Mouse (Mus musculus) heart, postnatal 25 days (tissue): ENCODE data around the gene Gabbr2. TPM values are rescaled to one million over a fixed set of nuclear protein-coding genes. Genes with fewer than 3 reads are reported as not detected.

Experiments used
- DNase-seq: peaks from one replicate; pipeline ENCODE4 v3.0.0; 2022; ENCODE audit warnings: low spot score
- intact Hi-C: fragments of 180-260 bp; cut with DNase I; formaldehyde crosslinking; loops from one replicate; pipeline ENCODE4 v1.15.1; 2025
- total RNA-seq, 2 experiments: library from RNA; stranded (reverse); gene quantifications; 2 replicates each; pipeline ENCODE4 v1.2.3; 2021

The Gabbr2 gene
- total RNA-seq, 2 experiments from 2014 or later, result 0.11 TPM; not detected in 1

DNA sequence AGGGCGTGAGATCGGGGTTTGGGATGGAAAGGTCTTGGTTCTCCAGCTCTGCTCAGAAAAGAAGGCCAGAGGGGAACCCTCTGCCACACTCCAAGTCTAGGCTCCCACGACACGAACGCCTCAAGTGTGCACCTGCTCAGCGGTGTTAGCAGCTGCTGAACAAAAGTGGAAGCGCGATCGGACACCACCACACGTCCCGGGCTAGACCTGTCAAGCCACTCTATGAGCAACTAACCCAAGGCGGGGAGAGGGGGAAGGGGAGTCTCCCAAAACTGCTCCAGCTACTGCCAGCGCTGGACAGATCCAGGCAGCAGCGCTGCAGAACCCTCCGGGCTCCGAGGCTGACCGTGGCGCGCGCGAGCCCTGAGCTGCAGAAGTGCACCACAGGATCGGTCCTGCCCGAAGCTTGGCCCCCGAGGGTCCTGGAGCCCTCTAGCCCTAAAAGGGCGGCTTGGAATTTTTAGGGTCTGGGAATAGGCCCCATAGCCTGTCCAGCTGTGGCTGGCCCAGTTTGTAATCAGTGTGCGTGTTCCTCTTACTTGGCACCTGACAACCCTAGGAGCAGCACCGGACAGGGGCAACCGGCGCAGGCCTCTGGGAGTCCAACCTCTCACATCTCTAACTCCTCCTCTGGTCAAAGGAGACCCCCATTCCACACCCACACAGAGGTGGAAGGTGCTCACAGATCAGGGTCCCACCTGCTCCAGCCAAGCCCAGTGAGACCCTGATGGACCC, 1.2 kb downstream of the Gabbr2 start:
- no peak for DNase-seq
- intact Hi-C loops, result no loop called here

DNA sequence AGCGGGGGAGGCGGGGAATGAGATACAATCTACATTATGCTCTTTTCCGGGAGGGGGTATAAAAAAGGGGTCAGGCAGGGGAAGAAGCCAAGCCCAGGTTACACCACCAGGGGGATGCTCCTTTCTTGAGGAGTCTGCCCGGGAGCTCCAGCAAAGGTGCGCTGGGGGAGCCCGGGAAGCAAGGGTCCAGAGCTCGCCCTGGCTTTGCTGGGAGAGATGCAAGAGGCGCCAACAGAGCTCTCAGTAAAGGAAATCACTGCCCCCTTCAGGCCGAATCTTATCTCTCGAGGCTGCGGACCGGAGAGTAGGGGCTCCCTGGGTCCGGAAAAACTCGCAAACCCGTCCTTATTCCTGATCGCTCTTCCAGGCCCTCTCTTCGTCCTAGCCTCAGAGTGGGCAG, 1.8 kb downstream of the Gabbr2 start:
- intact Hi-C loops, result no loop called here
- DNase-seq, result no peak

DNA sequence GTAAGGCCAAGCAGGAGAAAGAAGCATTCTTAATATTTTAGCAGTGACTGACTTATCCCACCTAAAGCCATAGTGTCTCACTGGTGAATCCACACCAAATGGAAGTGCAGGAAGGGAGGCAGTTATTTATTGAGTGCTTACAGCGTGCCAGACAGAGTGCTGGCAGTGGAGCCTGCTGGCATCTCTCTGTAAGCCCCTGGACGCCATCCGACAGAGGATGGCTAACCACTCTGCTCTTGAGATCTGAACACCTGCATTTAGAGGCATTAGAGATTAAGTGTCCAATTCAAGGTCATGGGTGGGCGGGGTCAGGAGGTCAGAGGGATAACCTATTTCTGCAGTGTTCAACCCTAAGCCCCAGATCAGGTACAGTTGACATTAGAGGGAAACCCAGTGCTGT, 2.8 kb downstream of the Gabbr2 start:
- no peak for DNase-seq
- intact Hi-C loops, result no loop called here

DNA sequence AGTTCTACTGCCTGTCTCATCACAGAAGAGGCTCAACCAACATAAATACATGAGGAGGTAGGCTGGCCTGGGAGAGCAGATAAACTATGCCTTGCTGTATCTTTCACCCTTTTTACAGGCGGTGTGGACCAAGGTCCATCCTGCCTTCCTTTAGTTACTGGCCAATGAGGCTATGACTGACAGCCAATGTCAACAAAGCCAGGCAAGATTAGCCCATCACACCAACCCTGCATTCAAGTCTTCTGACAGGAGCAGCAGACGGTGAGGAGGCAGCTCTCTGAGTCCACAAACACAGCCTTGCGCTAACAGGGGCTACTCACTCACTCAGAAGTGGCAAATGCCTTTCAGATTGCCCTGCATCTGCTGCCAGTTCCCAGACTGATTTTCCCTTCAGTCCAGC, 3.4 kb downstream of the Gabbr2 start:
- DNase-seq, result no peak

DNA sequence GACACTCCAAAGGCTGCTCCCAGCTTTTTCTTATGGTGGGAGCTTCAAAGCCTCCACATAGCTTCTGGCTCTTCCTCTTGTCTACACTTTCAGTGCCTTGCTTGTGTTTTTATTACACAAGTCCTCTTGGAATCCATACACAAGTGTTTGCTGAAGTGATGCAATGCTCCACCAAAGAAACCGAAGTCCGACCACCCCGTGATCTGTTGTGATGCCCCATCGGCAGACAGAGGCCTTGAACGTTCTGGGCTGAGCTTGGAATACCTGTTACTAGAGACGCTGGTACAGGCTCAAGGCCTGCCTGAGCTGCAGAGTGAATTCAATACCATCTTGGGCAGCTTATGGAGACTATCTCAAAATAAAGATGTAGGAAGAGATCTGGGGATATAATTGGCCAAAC, 3.9 kb downstream of the Gabbr2 start:
- intact Hi-C loops, result no loop called here

More for the DNA sequence above, 3.4 kb downstream of the Gabbr2 start:
- intact Hi-C loops, result no loop called here

DNA sequence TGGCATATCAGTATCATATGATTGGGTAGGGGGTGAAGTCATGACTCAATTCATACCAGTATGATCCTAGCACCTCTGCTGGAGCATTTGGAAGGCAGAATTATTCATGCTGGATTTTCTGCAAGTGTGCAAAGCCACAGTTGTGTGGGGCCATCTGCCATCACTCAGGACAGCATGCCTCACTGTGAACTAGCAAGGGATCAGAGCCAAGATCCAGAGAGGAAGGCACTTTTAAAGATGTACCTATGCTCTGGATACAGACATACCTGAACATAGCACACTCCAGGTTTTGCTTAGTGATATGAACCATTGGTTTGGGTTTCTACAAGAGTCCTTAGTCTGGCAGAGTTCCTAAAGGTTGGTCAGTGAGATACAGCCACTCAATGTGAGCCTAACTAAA, 5.6 kb downstream of the Gabbr2 start:
- intact Hi-C loops, result no loop called here
- no peak for DNase-seq

More for the DNA sequence above, 3.9 kb downstream of the Gabbr2 start:
- no peak for DNase-seq

DNA sequence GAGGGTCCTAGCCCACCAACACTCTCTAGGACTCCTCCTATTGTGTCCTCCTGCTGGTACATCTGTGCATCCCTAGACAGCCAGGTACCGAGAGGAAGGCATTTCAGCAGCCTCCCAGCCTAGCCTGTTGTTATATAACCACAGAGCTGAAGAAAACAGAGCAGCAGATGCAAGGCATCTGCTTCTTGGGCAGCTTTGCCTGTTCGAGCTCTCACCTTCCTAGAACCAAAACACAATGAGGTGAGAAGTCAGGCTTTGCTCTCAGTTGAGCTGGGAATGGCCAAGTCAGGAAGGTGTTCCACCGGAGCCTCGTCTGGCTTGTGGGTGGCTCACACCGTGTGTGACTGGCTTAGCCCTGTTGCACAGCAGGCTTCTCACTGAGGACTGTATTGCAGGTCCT, 8.8 kb downstream of the Gabbr2 start:
- no peak for DNase-seq

DNA sequence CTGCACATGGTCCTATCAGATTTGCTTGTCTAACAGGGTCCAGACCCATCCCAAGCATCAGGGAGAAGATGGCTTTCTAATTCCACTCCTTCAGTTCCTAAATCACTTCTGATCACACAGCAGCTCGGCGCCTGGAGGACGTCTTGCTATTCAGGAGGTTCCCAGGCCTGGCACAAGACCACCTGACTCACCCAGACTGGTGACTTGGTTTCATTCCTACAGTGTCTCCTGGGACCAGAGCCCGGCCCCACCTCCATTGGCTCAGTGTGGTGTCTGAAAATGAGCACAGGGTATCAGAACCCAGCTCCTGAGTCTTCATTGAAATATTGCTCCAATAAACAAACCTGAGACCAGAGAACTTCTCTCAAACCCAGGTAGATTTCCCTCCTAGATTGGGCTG, 9.6 kb downstream of the Gabbr2 start:
- intact Hi-C loops, result no loop called here
- DNase-seq, result no peak

More for the DNA sequence above, 8.8 kb downstream of the Gabbr2 start:
- intact Hi-C loops, result no loop called here

DNA sequence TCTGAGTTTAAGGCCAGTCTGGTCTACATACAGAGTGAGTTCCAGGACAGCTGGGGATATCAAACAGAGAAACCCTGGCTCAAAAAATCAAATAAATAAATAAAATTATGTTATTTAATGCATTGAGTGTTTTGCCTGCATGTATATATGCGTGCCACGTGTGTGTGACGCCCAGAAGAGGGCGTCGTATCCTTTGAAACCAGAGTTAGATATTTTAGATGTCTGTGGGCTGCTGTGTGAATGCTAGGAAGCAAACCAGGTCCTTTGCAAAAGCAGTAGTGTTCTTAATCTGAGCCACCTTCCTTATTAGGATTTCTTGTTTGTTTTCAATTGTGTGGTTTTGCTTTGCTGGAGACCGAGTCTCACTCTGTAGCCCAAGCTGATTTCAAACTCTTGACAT, 13.3 kb downstream of the Gabbr2 start:
- no peak for DNase-seq
- intact Hi-C loops, result no loop called here

DNA sequence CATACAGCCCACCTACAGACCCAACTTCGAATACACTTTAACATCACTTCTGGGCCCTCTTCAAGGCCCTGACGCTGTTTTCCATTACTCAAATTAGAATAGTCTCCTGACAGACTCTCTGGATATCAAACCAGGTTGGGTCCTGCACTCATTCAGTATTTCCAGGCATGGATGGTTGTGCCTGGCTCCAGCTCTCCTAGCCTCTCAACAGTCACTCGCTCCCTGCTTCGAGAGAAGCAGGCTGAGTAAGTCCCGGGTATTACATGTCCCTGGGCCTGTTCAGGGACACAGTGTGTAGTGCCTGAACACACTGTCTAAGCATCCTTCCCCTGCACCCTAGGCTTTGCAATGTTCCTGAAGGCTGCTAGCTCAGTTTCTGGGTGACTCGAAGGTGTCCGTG, 14.5 kb downstream of the Gabbr2 start:
- intact Hi-C loops, result no loop called here
- DNase-seq, result no peak

DNA sequence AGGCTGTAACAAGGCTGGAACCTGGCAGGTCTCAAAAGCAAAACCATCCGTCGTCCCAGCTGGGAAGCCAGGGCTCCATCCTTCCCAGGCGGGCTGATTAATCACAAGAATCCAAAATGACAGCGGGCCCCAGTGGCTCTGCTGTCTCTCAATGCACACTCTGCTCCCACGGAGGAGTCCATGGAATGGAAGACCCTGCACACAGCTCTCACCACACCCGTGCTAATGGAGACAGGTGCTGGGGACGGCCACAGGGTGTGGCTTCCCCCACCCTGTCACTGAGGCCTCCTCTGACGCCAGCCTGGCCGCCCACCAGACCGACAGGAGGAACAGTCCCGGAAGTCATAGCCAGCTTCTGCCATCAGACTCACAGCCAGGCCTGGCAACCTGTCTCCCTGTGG, 15.0 kb downstream of the Gabbr2 start:
- DNase-seq, result no peak
- intact Hi-C loops, result no loop called here

DNA sequence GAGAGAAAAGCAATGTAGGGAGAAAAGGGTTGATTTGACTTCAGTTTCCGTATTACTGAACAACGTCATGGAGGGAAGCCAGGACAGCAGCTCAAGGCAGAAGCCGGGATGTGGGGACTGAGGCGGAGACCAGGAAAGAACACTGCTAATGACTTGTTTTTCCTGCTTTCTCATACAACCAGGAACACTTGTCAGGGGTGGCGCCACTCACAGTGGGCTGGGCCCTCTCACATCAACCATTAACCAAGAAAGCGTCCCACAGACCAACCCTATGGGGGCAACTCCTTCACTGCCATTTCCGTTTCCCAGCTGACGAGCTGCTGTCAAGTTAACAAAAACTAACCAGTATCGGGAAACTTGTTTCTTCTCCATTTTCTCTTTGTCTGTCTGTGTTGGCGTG, 18.4 kb downstream of the Gabbr2 start:
- DNase-seq, result no peak
- intact Hi-C loops, result no loop called here

DNA sequence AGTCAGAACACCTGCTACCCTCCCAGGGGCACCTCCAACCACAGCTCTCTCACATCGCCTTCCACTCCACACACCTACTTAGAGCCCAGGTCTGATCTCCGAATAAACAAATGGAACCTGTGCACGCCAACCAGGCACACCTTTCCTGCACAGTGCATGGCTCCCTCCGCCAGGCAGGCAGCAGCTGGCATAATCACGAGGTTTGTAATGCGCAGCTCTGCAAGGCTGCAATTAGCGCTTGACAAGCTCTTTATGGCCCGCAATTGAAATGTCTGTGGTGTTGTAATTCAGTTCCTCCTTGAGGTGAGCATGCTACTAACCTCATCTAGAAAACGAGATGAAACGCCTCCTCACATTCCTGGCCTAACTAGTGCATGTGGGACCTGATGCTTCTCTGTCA, 23.7 kb downstream of the Gabbr2 start:
- no peak for DNase-seq
- intact Hi-C loops, result no loop called here

DNA sequence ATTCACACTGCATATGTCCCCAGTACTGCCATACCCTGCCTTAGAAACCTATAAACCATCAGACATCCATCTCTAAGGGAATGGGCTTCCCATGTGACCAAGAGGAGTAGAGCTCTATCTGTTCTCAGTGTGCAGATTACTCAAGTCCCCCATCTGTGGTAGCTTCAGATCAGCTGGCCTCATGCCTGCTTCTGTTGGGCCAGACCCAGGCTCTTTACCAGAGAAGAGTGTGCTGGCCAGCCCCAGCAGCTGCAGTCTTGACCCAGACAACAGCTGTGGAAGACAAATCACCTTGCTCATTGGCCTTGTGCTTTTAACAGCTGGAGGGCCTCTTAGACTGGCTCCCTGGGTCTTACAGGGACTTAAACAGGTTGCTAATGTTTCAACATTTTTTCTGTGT, 25.1 kb downstream of the Gabbr2 start:
- intact Hi-C loops, result no loop called here
- no peak for DNase-seq

DNA sequence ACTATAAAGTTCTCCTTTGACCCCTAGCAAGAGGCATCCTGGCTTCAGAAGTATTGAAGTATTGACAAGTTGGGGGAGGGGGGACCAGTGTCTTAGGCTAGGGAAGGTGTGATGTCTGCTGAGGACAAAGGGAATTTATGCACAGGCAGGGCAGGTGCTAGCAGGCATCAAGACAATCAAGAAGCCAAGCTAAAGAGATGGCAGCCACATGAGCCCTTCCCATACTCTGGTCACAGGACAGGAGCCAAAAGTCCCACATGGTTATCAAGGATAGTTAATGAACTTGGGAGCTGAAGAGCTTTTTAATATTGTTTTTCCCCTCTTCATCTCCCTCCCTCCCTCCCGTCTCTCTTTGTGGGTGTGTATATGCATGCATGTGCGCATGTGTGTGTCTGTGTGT, 30.3 kb downstream of the Gabbr2 start:
- intact Hi-C loops, result no loop called here
- no peak for DNase-seq

DNA sequence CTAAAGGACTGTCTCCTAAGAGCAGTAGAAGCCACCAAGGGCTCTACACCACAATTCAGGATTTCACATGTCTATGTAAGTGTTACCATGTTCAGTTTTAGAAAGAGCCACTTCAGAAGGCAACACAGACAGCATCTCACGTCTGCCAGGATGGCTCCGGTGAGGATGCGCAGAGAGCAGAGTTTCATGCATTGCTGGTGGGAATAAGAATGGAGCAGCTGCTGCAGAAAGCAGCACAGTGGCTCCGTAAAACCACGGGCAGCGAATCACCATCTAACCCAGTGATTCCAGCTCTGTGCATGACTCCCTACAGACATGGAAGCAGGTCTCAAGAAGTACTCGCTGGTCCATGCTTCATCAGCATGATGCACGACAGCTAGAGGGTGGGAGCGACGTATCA, 31.5 kb downstream of the Gabbr2 start:
- no peak for DNase-seq
- intact Hi-C loops, result no loop called here

DNA sequence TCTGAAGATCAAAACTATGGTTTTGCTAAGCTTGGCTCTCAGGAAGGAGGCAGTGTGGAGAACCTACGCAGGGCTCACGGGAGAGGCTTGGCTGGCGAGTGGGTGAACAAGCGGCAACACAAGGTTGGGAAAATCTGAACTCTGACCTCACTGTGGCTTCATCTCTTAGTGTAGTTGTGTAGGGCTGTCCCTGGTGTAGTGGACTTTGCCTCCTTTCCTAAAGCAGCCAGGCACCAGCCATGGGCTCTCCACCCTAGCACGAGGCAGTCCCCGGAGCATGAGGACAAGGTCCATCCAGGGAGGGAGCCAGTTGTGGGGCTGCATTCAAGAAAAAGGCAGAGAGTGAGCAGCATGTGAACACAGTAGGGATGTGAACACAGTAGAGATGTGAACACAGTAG, 31.9 kb downstream of the Gabbr2 start:
- DNase-seq, result no peak
- intact Hi-C loops, result no loop called here

DNA sequence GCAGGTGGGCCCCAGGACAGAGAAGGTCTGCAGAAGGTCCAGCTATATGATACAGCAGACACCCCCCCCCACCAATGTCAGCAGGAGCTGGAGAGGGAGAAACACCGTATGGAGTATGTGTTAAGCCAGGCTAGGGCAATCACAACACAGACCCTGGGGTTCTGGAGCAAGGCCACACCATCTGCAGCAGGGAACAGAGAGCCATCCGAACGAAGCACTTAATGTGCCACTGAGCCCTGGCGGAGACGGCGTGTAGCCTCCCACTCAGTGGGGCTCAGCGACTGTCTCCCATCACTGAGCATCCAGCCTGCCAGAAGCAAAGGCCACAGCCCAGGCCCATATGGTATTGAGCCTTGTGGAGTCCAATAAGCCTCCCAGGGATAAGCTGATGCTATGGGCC, 33.7 kb downstream of the Gabbr2 start:
- DNase-seq, result no peak
- intact Hi-C loops, result no loop called here

DNA sequence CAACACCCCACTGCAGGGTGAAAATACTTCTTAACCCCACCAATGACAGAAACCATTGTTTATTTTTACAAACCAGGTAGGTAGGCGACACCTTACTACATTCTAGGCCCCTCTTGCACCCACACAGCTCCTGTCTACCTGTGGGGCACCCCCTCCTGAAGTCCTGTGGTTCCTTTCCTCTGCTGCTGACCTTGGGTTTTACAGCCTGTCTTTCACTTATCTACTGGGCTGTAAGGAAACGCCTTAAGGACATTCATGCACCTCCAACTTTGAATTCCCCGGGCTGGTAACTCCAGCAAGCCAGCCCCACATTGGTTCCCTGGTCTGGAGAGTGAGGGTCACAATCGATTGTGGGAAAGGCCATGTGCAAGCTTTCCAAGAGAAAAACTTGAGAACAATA, 34.7 kb downstream of the Gabbr2 start:
- intact Hi-C loops, result no loop called here
- no peak for DNase-seq

DNA sequence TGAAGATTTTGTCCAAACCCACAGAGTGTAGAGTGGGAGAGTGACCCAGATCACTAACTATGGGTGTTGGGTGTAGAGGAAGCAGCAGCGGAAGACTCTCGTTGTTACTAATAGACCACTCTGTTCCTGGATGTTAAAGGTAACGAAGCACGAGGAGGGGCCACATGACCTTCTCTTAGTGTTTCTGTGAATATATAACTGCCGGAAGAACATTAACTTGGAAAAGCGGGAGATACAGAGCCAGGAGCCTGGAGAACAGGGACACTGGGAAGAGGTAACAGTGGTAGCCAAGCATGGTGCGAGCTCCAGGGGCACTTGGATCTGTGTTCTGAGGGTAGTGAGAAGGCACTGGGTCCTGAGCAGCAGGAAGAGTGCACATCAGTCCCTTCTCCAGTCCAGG, 38.7 kb downstream of the Gabbr2 start:
- DNase-seq, result no peak
- intact Hi-C loops, result no loop called here

DNA sequence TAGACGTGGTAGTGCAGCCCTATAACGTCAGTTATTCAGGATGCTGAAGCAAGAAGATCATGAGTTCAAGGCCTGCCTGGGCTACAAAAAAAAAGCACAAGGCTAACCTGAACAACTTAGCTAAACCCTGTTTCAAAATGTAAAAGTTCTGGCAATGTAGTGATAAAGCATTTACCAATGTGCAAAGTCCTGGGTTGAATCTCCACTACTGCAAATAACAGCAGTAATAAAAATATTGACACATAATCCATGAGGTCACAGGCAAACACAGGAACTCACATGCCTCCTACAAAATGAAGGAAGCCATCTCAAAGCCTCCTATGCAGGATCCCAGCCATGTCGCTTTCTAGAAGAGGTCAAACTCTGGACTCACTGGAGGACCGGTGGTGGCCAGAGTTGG, 39.1 kb downstream of the Gabbr2 start:
- intact Hi-C loops, result no loop called here
- DNase-seq, result no peak

DNA sequence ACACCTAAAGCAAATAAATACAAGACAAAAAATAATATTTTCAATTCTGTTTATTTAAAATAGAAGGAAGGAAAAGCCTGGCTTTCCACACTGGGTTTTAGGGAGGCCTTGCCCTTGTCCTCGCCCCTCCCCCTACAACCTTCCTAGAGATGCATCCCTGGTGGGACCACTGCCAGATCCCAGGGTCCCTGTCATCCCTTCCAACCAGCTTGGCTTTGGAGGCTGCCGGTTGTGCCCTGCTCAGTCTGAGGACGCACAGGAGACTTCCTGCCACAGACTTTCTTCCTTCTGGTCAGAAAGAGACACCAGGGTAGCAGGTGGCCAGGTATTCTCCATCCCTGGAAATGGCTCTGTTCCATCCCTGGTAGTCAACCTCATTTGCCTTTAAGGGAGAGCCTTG, 57.4 kb downstream of the Gabbr2 start:
- DNase-seq, result no peak
- intact Hi-C loops, result no loop called here
